Mouse (Mus musculus) erythroid progenitor cell, adult 5-6 weeks (primary cell): ENCODE data around the gene Wfdc2. TPM values are rescaled to one million over a fixed set of nuclear protein-coding genes. Genes with fewer than 3 reads are reported as not detected.
"Not testable (repeated sequence)": the region's sequence is repeated elsewhere in the genome, so short reads cannot be mapped to it uniquely, and the experiment has no call there.

Source experiments
- ATAC-seq: replicated peaks from 2 replicates; pipeline ENCODE4 v1.8.0; 2016; ENCODE audit warnings: moderate number of reproducible peaks, mild to moderate bottlenecking, moderate TSS enrichment, inconsistent platforms; ENCODE audit not compliant: poor library complexity, low FRiP score, severe bottlenecking
- total RNA-seq, 2 experiments: library from RNA; stranded (forward) in 1 of 2; stranded (reverse) in 1 of 2; fragments of 150-400 nt in 1 of 2; fragments of 186-747, 209-891 nt in 1 of 2; gene quantifications; 2 replicates each; pipeline versions ENCODE4 v1.2.3 to v1.2.4; 2015 to 2017; ENCODE audit warnings: low replicate concordance in 2 of 2

Wfdc2 gene
- total RNA-seq, 2 experiments from 2014 or later = not detected

DNA sequence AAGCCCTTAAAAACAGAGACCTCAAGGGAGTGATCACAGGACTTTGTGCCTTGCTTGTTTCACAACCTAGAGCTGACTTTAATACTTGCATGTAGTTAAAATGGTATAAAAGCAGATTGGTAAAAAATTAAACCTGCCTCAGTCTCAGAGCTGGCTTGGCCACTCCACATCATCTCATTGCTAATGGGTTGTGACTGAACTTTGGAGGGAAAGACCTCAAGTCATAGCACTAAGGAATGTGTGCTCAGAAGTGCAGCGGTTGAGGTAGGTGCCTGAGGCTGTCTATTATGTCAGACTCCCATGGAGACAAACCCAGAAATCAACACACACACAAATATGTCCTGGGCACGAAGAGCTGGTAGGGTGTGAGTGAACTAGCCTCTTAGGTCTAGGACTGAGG is 18.5 kb upstream of the Wfdc2 start:
- ATAC-seq = no peak

DNA sequence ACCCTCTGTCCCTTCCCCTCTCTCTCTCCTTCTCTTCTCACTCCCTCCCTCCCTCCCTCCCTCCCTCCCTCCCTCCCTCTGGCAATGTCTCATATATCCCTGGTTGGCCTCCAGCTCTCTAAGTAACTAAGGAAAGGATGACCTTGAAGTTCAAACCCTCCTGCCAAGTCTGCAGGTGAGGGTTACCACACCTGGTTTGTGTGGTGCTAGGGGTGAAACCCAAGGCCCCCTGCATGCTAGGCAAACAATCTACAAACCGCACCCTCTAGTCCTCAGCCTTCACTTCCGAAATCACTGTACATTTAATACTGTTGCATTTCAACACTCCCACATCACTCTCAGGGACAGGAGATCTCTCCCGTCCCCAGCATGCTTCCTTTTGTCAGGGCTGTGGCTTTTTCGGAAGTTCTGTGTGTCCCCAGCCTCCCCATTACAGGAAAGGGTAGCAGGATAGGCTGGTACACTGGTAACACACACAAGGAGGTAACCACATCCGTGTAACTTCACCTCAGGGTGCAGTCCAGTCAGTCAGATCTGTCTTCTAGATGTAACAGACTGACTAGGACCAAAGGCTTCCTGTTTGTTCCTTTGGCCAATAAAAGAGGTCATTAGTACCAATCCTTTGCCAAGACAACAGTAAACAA is 17.6 kb upstream of the Wfdc2 start:
- ATAC-seq = no peak

DNA sequence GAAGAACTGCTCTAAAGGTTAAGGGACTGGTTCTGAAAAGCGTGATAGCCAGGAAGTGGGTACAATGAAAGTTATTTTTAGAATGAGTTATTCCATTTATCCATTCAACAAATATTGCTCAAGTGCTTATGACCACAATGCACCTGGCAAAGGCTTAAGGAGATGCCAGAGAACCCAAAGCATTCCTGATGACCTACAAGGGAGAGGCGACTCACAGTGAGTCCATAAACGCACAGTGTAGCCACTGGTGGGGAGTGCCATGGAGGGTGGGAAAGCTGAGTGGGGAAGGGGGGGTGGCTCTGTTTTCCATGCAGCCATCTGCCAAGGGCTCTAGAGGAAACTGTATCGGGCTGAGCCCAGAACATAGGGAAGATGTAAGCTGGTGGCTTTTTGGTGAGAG is 12.9 kb upstream of the Wfdc2 start:
- ATAC-seq = no peak

DNA sequence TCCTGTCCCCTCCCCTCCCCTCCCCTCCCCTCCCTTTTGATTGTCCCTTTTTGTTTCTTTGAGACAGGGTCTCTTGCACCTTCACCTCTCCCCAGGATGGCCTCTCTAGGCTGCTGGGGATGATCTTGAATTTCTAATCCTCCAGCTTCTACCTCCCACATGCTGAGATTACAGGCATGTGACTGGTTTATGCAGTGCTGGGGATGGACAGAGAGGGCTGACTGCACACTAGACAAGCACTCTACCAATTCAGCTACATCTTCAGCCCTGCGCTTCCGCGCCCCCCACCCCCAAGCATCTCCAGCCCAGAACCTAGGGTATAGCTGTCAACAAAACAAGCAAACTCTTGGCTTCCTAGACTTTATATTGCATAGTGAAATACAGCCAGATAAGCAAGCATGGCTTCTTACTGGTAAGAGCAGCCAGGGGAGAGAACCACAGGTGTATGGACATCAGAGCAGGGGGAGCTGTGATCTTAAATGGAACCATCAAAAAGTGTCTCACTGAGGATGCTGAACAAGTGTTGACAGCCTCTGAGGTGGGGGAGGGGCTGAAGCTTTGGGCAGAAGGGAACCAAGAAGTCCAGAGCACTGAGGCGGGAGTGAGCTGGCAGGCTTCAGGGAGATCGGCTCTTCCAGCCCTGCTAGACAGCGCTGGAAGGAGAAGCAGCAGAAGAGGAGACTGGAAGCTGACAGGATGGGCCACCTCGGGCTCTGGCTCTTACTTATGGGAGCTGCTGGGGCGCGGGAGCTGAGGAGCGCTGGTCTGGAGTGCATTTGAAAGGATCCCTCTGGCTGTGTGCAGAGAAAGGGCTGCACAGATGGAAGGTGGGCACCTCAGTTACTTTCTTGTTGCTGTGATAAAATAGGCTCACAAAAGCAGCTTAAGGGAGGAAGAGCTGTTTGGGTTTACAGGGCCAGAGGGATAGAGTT is 12.0 kb upstream of the Wfdc2 start:
- no peak for ATAC-seq

DNA sequence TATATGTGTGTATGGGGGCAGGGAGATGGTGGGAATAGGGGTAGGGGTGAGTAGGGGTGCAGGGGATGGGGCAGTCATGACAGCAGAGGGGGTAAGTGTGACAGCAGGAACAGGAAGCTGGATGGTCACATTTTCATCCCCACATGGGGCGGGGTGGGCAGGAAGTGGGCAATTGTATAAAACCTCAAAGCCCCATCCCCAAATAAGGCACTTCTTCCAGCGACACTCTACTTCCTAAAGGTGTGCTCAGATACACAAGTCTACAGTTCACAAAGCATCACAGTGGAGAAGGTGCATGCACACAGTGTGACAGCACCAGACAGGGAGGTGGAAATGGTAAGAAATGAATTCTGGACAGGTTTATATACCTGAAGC is 11.3 kb upstream of the Wfdc2 start:
- no peak for ATAC-seq

DNA sequence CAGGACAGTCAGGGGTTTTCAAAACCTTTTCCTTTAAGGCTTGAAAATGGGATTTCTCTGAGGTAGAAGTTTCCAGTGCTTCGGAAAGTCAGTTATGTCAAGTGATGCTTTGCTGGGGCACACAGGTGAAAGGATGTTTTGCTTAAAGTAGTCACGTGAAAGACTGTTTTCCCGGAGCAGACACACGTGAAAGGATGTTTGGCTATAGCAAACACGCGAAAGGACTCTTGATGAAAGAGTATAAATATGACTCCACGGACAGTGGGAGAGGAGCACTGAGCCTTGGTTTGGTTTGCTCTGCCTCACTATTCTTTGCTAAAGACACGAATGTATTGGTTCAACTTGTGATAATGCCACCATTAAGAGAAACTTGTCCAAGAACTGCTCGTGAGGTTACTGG is 10.7 kb upstream of the Wfdc2 start:
- ATAC-seq = no peak

DNA sequence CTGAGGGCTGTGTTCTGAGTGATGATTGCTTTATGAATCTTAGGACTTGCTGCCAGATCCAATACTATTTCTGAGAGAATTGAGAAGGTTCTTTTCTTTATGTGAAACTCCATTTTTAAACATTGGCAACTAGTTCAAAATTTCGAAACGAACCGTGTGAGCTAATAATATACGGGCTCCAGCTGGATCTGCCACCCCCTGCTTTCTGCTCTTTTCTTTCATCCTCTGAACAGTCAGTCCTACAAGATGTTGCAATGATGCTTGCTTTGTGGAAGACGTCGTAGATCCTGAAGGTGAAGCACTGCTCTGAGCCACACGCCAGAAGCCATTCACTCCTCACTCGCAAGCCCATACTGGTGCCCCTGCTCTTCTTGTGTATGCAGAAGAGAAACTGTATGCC is 3.8 kb upstream of the Wfdc2 start:
- ATAC-seq = no peak

DNA sequence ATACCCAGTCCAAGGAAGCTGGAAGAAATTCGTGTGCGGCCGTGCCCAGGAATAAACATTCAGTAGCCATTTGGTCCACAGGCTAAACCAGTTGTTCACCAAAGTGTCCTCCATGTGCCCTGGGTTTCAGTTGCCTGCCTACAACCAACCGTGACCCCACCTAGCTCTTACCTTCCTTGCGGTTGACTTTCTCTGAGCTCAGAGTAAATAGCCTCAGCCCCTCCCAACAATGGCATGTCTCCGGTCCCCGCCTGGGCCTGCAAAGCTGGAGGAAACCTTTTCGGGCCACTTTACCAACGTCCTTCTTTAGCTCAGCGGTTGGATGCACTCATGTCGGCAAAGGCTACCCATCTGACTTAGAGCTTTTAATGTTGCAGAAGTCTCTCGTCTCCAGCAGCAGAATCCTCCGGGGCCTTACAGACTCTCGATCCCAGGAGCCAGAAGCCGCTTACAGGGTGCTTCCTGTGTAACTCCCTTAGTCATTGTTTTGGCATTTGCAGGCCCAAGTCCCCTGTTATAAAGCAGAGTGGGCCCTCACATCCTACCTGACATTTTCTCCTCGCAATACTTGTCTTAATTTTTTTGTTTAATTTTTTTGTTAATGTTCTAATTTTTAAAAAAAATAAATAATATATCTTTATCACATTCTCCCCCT is 3.1 kb upstream of the Wfdc2 start:
- no peak for ATAC-seq

DNA sequence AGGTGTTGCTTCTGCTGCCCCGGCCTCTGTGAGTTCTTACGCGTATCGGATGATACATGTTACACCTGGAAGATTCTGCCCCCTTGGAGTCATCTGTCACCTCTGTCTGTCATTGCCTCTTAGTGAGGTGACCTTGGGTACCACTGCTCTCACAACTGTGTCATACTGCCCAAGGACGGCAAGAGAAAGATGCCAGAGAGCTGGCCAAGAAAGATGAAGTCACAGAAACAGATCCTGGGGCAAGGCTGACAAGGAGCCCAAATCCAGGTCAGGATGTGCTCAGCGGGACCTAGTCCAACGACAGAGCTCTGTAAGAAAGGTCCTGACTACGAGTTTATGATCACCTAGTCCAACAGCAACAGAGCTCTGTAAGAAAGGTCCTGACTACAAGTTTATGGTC is 2.1 kb upstream of the Wfdc2 start:
- no peak for ATAC-seq

DNA sequence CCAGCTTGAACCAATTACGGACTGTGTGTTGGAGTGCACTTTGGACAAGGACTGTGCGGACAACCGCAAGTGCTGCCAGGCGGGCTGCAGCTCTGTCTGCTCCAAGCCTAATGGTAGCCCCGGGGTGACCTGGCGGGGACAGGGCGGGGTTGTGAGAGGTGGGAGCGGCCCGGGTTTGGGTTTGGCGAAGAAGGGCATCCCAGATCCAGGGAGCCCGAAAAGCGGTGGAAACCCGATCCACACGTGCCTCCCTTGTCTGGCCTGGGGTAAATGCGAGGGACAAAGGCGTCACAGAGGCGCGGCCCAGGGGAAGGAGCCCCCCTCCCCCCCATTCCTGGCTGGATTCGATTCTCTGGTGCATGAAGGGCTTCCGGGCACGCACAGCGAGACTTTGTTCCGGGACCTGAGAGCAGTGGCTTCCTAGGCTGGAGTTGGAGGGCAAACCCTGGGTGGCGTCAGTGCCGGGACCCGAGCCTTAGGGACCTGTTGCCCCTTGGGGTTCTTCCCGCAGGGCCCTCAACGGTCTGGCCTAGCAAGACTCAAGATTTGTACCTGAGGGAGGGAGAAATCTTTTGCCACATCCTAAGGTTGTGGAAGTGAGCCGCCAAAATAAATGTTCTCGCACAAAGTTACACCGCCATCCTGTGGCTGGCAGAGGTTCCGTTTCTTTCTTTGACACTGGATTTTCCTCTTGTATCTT is 1.3 kb downstream of the Wfdc2 start:
- ATAC-seq = no peak

DNA sequence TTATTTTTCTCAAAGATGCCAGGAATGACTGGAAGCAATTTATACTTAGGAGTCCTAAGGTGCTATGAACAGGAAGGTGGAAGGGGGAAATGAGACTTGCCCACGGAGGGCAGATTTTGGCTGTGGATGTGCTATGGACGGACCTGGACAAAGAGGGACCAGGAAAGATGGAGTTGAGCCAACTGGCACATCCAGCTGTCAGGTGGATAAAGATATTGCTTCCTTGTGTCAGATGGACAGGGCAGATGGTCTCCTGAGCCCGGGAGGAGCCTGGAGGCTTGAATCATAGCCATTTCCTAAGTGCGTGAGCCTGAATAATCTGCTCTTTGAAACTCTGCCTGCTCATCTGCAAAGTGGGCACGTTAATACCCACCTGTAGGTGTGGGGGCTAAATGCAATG is 2.1 kb downstream of the Wfdc2 start:
- ATAC-seq = no peak

DNA sequence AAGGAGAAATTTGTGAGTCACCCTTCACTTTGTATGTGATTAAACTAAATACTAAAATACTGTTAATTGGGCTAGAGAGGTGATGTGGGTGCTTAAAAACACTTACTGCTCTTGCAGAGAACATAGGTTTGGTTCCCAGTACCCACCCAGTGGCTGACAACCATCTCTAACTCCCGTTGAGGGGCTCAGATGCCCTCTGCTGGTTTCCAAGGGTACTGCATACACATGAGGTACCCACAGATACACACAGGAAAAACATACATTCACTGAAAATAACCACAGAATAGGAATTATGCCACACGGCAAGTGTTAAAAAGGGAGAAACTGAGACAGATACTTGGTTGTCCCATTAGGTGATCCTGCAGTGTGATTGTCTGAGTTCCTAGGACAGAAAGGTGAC is 4.8 kb downstream of the Wfdc2 start:
- ATAC-seq = 0 out of 2 replicates have a peak, but pooled peaks have one; percentile 33

DNA sequence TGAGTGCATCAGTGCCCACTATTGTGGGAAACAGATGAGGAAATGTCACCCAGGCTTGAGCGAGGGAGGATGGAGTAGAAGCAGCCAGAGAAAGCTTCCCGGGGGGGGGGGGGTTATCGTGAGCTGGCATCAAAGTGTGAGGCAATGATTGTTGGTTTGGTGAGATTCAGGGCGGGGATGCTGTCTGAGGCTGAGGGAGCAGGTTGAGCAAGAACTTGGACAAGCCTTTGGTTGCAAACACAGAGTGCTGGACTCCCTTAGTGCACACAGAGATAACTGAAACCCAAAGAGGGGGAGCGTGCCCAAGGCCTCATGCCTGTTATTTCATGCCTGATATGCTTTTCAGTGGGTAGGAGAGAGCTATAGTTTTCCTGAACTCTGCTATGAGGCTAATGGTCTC is 5.2 kb downstream of the Wfdc2 start:
- no peak for ATAC-seq

DNA sequence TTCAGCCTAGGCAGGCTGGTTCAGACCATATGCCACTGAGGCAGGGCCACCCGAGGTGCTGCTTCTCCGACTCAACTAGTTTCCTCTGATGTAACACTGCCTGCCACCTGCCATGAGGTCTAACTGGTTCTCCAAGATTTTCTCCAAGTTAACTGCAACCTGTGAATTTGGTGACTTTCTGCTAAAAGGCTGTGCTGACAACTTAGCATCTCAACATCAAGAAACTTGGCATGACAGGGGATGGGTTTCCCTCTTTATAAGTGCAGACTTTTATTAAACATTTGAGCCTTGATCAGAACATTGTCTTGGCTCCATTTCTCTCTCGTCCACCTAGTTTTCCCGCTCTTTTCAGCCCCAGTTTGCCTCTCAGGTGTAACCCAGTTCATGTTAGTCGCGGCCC is 11.1 kb downstream of the Wfdc2 start, which contains the start of gene Spint3:
TSS of gene Spint3 (minus strand) at position 101 of the 400 bp plus-strand sequence.
- not testable (repeated sequence) for ATAC-seq

DNA sequence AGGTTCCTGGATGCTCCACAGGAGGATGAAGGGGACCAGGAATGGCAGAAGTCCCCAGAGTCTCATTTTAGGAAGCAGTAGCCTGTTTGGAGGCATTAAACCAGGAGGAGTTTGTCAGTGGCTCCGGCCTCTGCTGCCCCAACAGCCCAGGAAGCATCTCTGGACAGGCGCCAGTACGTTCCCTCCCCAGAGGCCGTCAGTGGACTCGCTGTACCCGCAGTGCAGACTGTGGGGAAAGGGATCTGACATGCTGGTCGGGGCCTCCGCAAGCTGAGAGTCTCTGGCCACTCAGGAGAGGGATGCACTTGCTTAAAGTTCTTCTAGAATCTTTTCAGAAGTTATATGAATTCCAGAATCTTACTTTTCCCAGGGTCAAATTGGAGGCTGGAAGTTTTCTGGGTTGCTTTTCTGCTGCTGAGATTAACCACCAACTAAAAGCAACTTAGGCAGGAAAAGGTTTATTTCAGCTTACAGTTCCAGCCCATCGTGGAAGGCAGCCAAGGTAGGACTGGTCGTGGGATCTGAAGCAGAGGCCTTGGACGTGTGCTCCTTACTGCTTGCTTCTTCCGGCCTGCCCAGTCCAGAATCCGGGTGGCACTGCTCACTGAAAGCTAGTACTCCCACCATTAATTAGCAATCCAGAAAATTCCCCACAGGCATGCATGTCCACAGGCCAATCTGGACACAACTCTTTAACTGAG is 23.0 kb downstream of the Wfdc2 start, which contains the start of gene Wfdc6a:
TSS of gene Wfdc6a (minus strand) at position 423 of the 701 bp plus-strand sequence.
- not testable (repeated sequence) for ATAC-seq

DNA sequence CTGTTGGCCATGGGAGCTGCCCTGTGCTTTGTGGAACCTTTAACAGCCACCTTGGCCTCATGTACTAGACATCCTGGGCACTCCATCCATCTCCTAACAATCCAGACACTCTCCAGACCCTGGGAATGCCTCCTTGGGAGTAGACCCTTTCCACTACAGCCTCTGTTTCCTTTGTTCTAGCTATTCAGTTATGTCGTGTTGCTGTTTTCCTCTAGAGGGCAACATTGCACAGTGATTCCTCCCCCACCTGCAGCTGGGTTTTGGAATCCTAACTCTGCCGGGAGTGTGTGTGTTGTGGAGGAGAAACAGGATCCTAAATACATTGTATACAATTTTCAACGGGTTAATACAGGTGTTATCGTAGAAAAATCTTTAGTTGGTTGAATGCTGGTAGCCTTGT is 29.8 kb downstream of the Wfdc2 start:
- no peak for ATAC-seq

DNA sequence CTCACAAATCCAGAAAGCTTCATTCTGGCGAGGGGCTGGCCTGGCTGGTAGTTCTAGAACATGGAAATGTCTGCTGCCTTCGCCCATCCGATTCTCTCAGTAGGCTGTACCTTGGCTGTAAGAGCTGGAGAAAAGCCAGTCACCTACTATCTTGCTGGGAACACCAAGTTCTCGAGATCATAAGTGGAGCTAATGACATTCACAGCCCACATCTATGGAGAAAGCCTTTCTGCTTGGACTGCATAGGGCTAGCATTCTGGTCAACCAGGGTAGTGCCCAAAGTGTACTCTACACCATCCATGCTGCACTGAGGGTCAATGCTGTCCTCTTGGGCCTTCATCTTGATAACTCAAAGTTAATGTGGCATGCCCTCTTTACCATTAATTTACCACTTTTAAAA is 31.3 kb downstream of the Wfdc2 start, which contains the start of gene Eppin:
TSS of gene Eppin (minus strand) at position 101 of the 400 bp plus-strand sequence.
- ATAC-seq = no peak

DNA sequence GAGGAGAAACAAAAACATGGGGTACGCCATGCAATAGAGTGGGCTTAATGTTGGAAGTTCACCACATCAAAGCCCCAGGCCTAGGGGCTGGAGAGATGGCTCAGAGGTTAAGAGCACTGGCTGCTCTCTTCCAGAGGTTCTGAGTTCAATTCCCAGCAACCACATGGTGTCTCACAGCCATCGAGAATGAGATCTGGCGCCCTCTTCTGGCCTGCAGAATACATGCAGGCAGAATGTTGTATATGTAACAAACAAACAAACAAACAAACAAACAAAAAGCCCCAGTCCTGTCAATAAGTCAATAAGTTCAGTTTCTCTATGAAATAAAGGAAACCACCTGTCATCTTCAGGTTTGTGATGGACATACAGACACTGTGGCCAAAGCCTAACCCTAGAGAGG is 38.0 kb downstream of the Wfdc2 start:
- no peak for ATAC-seq

DNA sequence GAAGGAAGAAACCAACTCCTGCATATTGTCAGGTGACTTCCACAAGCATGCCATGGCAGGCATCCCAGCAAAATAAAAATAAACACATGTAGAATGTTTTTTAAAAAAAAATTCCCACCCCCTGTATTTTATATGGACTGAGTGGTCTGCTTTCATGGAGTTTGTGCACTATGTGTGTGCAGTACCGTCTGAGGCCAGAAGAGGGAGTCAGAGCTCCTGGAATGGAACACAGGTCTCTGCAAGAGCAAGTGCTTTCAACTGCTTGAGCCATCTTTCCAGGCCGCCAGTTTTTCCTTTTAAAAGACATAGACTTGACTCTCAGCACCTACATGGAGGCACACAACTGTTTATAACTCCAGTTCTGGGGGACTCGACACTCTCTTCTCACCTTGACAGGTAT is 41.3 kb downstream of the Wfdc2 start:
- no peak for ATAC-seq
